Mouse (Mus musculus): ENCODE data around the gene Msl3l2. TPM values are rescaled to one million over a fixed set of nuclear protein-coding genes. Genes with fewer than 3 reads are reported as not detected.

Msl3l2 gene
- total RNA-seq, 2 experiments from 2014 or later, result 13.2 to 16.7 TPM

Other genes with a start within 250 kb of the Msl3l2 start
- gene Tbc1d32, start 121.8 kb downstream of the Msl3l2 start, total RNA-seq (2021), result 1 to 10 TPM; 8.5 to 8.9 TPM